Mouse (Mus musculus) intestine, postnatal 0 days (tissue): Measurements from ENCODE around the gene Rnf212b. TPM values are rescaled to one million over a fixed set of nuclear protein-coding genes. Genes with fewer than 3 reads are reported as not detected.
A peak's percentile ranks its signal among the peaks of the same experiment; 100 is the strongest.

Experiments used
- ATAC-seq: fragments of 200-750 bp; cut with Nextera tagmentation; 2 replicates; pipeline ENCODE4 v1.8.0; 2017; ENCODE audit warnings: mild to moderate bottlenecking, moderate TSS enrichment, moderate library complexity
- H3K27ac ChIP-seq: fragments of 300-500 bp; sonication (generic); 2 replicates; pipeline ENCODE4 v1.5.1; 2014; ENCODE audit warnings: mild to moderate bottlenecking, low read depth, low read length, moderate library complexity
- H3K27me3 ChIP-seq: fragments of 300-500 bp; sonication (generic); replicated peaks from 2 replicates; pipeline ENCODE4 v1.6.1; 2014; ENCODE audit warnings: low read length, mixed read lengths; ENCODE audit not compliant: control insufficient read depth, insufficient read depth
- H3K36me3 ChIP-seq: fragments of 300-500 bp; sonication (generic); 2 replicates; pipeline ENCODE4 v1.6.1; 2014; ENCODE audit warnings: mild to moderate bottlenecking, moderate library complexity; ENCODE audit not compliant: control insufficient read depth, insufficient read depth
- H3K4me1 ChIP-seq: fragments of 300-500 bp; sonication (generic); replicated peaks from 2 replicates; pipeline ENCODE4 v1.6.1; 2014; ENCODE audit warnings: antibody characterized with exemption, low read length, mixed read lengths; ENCODE audit not compliant: control insufficient read depth, insufficient read depth
- H3K4me2 ChIP-seq: fragments of 300-500 bp; sonication (generic); replicated peaks from 2 replicates; pipeline ENCODE4 v1.6.1; 2014; ENCODE audit warnings: low read depth, mild to moderate bottlenecking, moderate library complexity
- H3K4me3 ChIP-seq: fragments of 300-500 bp; sonication (generic); 2 replicates; pipeline ENCODE4 v1.5.1; 2014; ENCODE audit warnings: low read depth, low read length
- H3K9ac ChIP-seq: fragments of 300-500 bp; sonication (generic); 2 replicates; pipeline ENCODE4 v1.6.1; 2014; ENCODE audit warnings: mild to moderate bottlenecking, low read depth, low read length
- H3K9me3 ChIP-seq: fragments of 300-500 bp; sonication (generic); 2 replicates; pipeline ENCODE4 v1.6.1; 2016; ENCODE audit warnings: mixed run types; ENCODE audit not compliant: control insufficient read depth
- CTCF ChIP-seq: sonication (generic); IDR thresholded peaks from 2 replicates; pipeline ENCODE4 v1.5.1; 2016; ENCODE audit warnings: low read depth, mild to moderate bottlenecking, control low read depth, antibody characterized with exemption, moderate library complexity
- WGBS: fragments of 180-500 bp; shearing (Covaris S2); extraction: QIAGEN DNeasy Blood & Tissue Kit; methylation state at CpG from one replicate; pipeline ENCODE4 v1.1.7; 2014; 5-methylcytosine and 5-hydroxymethylcytosine counted together
- polyA plus RNA-seq: library from polyadenylated mRNA; unstranded; fragments of >200 nt; fragmentation: Nextera tagmentation; extraction: Ambion mirVana; gene quantifications from 2 replicates; pipeline ENCODE4 v1.2.1, GENCODE M21; 2015

Gene Rnf212b
- polyA plus RNA-seq, 1 experiment from 2014 or later = not detected

- Histone ChIP-seq H3K4me2 (no peak overlapping the region), H3K4me3 (no peak overlapping the region), H3K27me3 (no peaks in the 10 kb centered on the region), H3K9ac (no peak overlapping the region), H3K9me3 (no peaks in the 10 kb centered on the region), H3K4me1 (peaks cover 5% of the 10 kb centered on the region; the same call in 1 of the 2 replicates), H3K36me3 (no peaks in the 10 kb centered on the region), H3K27ac (no peak overlapping the region; the same call in 1 of the 2 replicates)
- 31% methylated on average over 1 of the region's 1 CpGs for WGBS
- ATAC-seq = no peak
- TF ChIP-seq CTCF = no peak
These were observed 20.6 kb upstream of the Rnf212b start for GRCm38 (mm10) chr14:54793351-54793750.

- peak; percentile 81 for ATAC-seq
- peak overlapping the region; percentile 68 for H3K27ac ChIP-seq
These were observed 19.8 kb upstream of the Rnf212b start for GRCm38 (mm10) chr14:54793894-54794830.

GRCm38 (mm10) chr14:54795901-54796300, 18.0 kb upstream of the Rnf212b start:
- 77% methylated on average over 1 of the region's 1 CpGs for WGBS
- H3K9me3 ChIP-seq = no peaks in the 10 kb centered on the region
- H3K27me3 ChIP-seq = no peaks in the 10 kb centered on the region
- no peak overlapping the region for H3K4me3 ChIP-seq
- TF ChIP-seq CTCF = no peak
- H3K4me1 ChIP-seq = peaks cover 5% of the 10 kb centered on the region; the same call in 1 of the 2 replicates
- H3K27ac ChIP-seq = no peak overlapping the region
- no peak overlapping the region for H3K9ac ChIP-seq
- no peak overlapping the region for H3K4me2 ChIP-seq
- no peaks in the 10 kb centered on the region for H3K36me3 ChIP-seq
- no peak for ATAC-seq

More at GRCm38 (mm10) chr14:54793894-54794830, 19.8 kb upstream of the Rnf212b start:
- no peak overlapping the region for H3K9ac ChIP-seq
- H3K9me3 ChIP-seq = no peaks in the 10 kb centered on the region
- no peak overlapping the region for H3K4me3 ChIP-seq
- WGBS = 42% methylated on average over 8 of the region's 8 CpGs
- H3K27me3 ChIP-seq = no peaks in the 10 kb centered on the region
- H3K4me2 ChIP-seq = 0 out of 2 replicates have a peak overlapping the region, but pooled peaks have one; percentile 1
- no peaks in the 10 kb centered on the region for H3K36me3 ChIP-seq
- peaks cover 5% of the 10 kb centered on the region; the same call in 1 of the 2 replicates for H3K4me1 ChIP-seq
- no peak for TF ChIP-seq CTCF

- Histone ChIP-seq H3K9me3 (no peaks in the 10 kb centered on the region), H3K36me3 (no peaks in the 10 kb centered on the region), H3K4me3 (no peak overlapping the region), H3K4me2 (no peak overlapping the region), H3K9ac (no peak overlapping the region), H3K27me3 (no peaks in the 10 kb centered on the region), H3K27ac (no peak overlapping the region), H3K4me1 (peaks cover 5% of the 10 kb centered on the region; the same call in 1 of the 2 replicates)
- TF ChIP-seq CTCF = no peak
- no peak for ATAC-seq
- 87% methylated on average over 15 of the region's 15 CpGs for WGBS
These were observed 17.2 kb upstream of the Rnf212b start for GRCm38 (mm10) chr14:54796760-54797159.

GRCm38 (mm10) chr14:54799686-54800085, 14.3 kb upstream of the Rnf212b start:
- Histone ChIP-seq H3K9me3 (no peaks in the 10 kb centered on the region), H3K27me3 (no peaks in the 10 kb centered on the region), H3K9ac (no peak overlapping the region), H3K36me3 (no peaks in the 10 kb centered on the region), H3K4me3 (no peak overlapping the region), H3K27ac (no peak overlapping the region), H3K4me2 (no peak overlapping the region), H3K4me1 (no peaks in the 10 kb centered on the region; the same call in 1 of the 2 replicates)
- TF ChIP-seq CTCF = peak; percentile 65
- 0 out of 2 replicates have a peak, but pooled peaks have one; percentile 44 for ATAC-seq
- 45% methylated on average over 10 of the region's 10 CpGs for WGBS

- 43% methylated on average over 4 of the region's 4 CpGs for WGBS
- Histone ChIP-seq H3K36me3 (no peaks in the 10 kb centered on the region), H3K9ac (no peak overlapping the region), H3K27ac (no peak overlapping the region), H3K4me2 (no peak overlapping the region), H3K4me1 (no peaks in the 10 kb centered on the region; the same call in 1 of the 2 replicates), H3K9me3 (no peaks in the 10 kb centered on the region), H3K27me3 (no peaks in the 10 kb centered on the region), H3K4me3 (no peak overlapping the region)
- no peak for TF ChIP-seq CTCF
- peak; percentile 48; the same call in 1 of the 2 replicates for ATAC-seq
These were observed 11.5 kb upstream of the Rnf212b start for GRCm38 (mm10) chr14:54802428-54802827.
